Mouse (Mus musculus): ENCODE results near the gene Dgka.
"Not testable (repeated sequence)": the region's sequence is repeated elsewhere in the genome, so short reads cannot be mapped to it uniquely, and the experiment has no call there.

The Dgka gene

GRCm38 (mm10) chr10:128731992-128732391 lies 12.7 kb downstream of the Dgka start:
- DNase-seq (ENCODE audit: low spot score in 2 of 2) = no peak

GRCm38 (mm10) chr10:128731002-128731433 lies 13.6 kb downstream of the Dgka start:
- peak in 1 of 2 experiments; percentile 51 for DNase-seq (ENCODE audit: low spot score in 2 of 2)

GRCm38 (mm10) chr10:128728059-128728458 lies 16.6 kb downstream of the Dgka start:
- no peak for DNase-seq (ENCODE audit: low spot score in 2 of 2)

- not testable (repeated sequence) for DNase-seq (ENCODE audit: low spot score in 2 of 2)
Measured at GRCm38 (mm10) chr10:128725466-128725865, 19.2 kb downstream of the Dgka start.

GRCm38 (mm10) chr10:128715559-128716537 lies 28.8 kb downstream of the Dgka start:
- DNase-seq (ENCODE audit: low spot score in 2 of 2) = no peak

GRCm38 (mm10) chr10:128711318-128711717 lies 33.3 kb downstream of the Dgka start:
- DNase-seq (ENCODE audit: low spot score in 2 of 2) = not testable (repeated sequence)

GRCm38 (mm10) chr10:128705317-128705693 lies 39.4 kb downstream of the Dgka start:
- no peak for DNase-seq (ENCODE audit: low spot score in 2 of 2)

- peak; percentile 62 to 79 for DNase-seq (ENCODE audit: low spot score in 2 of 2)
Measured at GRCm38 (mm10) chr10:128704491-128705316, 40.0 kb downstream of the Dgka start, which contains the start of gene Cdk2. Gene Cdk2, minus strand, starts transcription at chr10:128705031.

- DNase-seq (ENCODE audit: low spot score in 2 of 2) = no peak
Measured at GRCm38 (mm10) chr10:128703895-128704294, 40.8 kb downstream of the Dgka start, which contains the start of gene Pmel. Gene Pmel, plus strand, starts transcription at chr10:128704195.

- DNase-seq (ENCODE audit: low spot score in 2 of 2) = no peak
Measured at GRCm38 (mm10) chr10:128702328-128703007, 42.2 kb downstream of the Dgka start.

- DNase-seq (ENCODE audit: low spot score in 2 of 2) = no peak
Measured at GRCm38 (mm10) chr10:128700712-128701111, 43.9 kb downstream of the Dgka start.

GRCm38 (mm10) chr10:128699611-128700010 lies 45.0 kb downstream of the Dgka start:
- DNase-seq (ENCODE audit: low spot score in 2 of 2) = no peak

GRCm38 (mm10) chr10:128699006-128699405 lies 45.6 kb downstream of the Dgka start:
- DNase-seq (ENCODE audit: low spot score in 2 of 2) = no peak

GRCm38 (mm10) chr10:128697072-128697725 lies 47.5 kb downstream of the Dgka start:
- no peak for DNase-seq (ENCODE audit: low spot score in 2 of 2)

- DNase-seq (ENCODE audit: low spot score in 2 of 2) = peak; percentile 100
Measured at GRCm38 (mm10) chr10:128695992-128696807, 48.5 kb downstream of the Dgka start, which contains the start of gene Rab5b. Gene Rab5b, minus strand, starts transcription at chr10:128696264.

- DNase-seq (ENCODE audit: low spot score in 2 of 2) = no peak
Measured at GRCm38 (mm10) chr10:128695411-128695991, 49.2 kb downstream of the Dgka start.

- no peak for DNase-seq (ENCODE audit: low spot score in 2 of 2)
Measured at GRCm38 (mm10) chr10:128674469-128675008, 70.1 kb downstream of the Dgka start.

- peak; percentile 65 to 76 for DNase-seq (ENCODE audit: low spot score in 2 of 2)
Measured at GRCm38 (mm10) chr10:128673763-128674468, 70.7 kb downstream of the Dgka start, which contains the start of gene Suox. Gene Suox, minus strand, starts transcription at chr10:128674073.

GRCm38 (mm10) chr10:128671148-128671547 lies 73.5 kb downstream of the Dgka start:
- no peak for DNase-seq (ENCODE audit: low spot score in 2 of 2)

All from frontal cortex, postnatal 14 days (tissue).